Mouse (Mus musculus) liver, embryonic 11.5 days (tissue): ENCODE measurements around the gene Gm45021. TPM values are rescaled to one million over a fixed set of nuclear protein-coding genes. Genes with fewer than 3 reads are reported as not detected.

Experiments used
- ATAC-seq: fragments of 200-750 bp; cut with Nextera tagmentation; replicated peaks from 2 replicates; pipeline ENCODE4 v1.8.0; 2017; ENCODE audit warnings: moderate number of reproducible peaks, mild to moderate bottlenecking, moderate TSS enrichment, moderate library complexity; ENCODE audit not compliant: low FRiP score
- DNase-seq: peaks from one replicate; pipeline ENCODE4 v3.0.0-alpha.2; 2017; ENCODE audit warnings: low spot score
- H3K27ac ChIP-seq: fragments of 300-500 bp; sonication (generic); 2 replicates; pipeline ENCODE4 v1.5.1; 2014; ENCODE audit warnings: mild to moderate bottlenecking, low read depth, low read length, control low read depth
- H3K27me3 ChIP-seq: fragments of 300-500 bp; sonication (generic); replicated peaks from 2 replicates; pipeline ENCODE4 v1.6.1; 2014; ENCODE audit warnings: low read length, mixed read lengths; ENCODE audit not compliant: control insufficient read depth, insufficient read depth
- H3K36me3 ChIP-seq: fragments of 300-500 bp; sonication (generic); 2 replicates; pipeline ENCODE4 v1.6.1; 2014; ENCODE audit warnings: mild to moderate bottlenecking, low read length, moderate library complexity, mixed read lengths; ENCODE audit not compliant: control insufficient read depth, insufficient read depth
- H3K4me1 ChIP-seq: fragments of 300-500 bp; sonication (generic); replicated peaks from 2 replicates; pipeline ENCODE4 v1.6.1; 2014; ENCODE audit warnings: low read length, mixed read lengths; ENCODE audit not compliant: control insufficient read depth, insufficient read depth
- H3K4me2 ChIP-seq: fragments of 300-500 bp; sonication (generic); 2 replicates; pipeline ENCODE4 v1.6.1; 2014; ENCODE audit warnings: mild to moderate bottlenecking, control low read depth, moderate library complexity
- H3K4me3 ChIP-seq: fragments of 300-500 bp; sonication (generic); 2 replicates; pipeline ENCODE4 v1.5.1; 2014; ENCODE audit warnings: low read depth, low read length, control low read depth
- H3K9ac ChIP-seq: fragments of 300-500 bp; sonication (generic); 2 replicates; pipeline ENCODE4 v1.6.1; 2014; ENCODE audit warnings: low read depth, low read length, control low read depth
- H3K9me3 ChIP-seq: fragments of 300-500 bp; sonication (generic); 2 replicates; pipeline ENCODE4 v1.6.1; 2016; ENCODE audit warnings: low read length, inconsistent platforms, mixed read lengths; ENCODE audit not compliant: control insufficient read depth
- WGBS: fragments of 180-500 bp; shearing (Covaris S2); extraction: QIAGEN DNeasy Blood & Tissue Kit; methylation state at CpG from one replicate; pipeline ENCODE4 v1.1.7; 2014; 5-methylcytosine and 5-hydroxymethylcytosine counted together
- polyA plus RNA-seq: library from polyadenylated mRNA; unstranded; fragments of >200 nt; fragmentation: Nextera tagmentation; extraction: Ambion mirVana; gene quantifications from 2 replicates; pipeline ENCODE4 v1.2.1, GENCODE M21; 2014

Gene Gm45021
- polyA plus RNA-seq, 1 experiment from 2014 or later, result not detected

GRCm38 (mm10) chr6:48568036-48568984 lies 21.1 kb upstream of the Gm45021 start:
- ATAC-seq (no peak), DNase-seq (no peak)
- no peak overlapping the region for H3K27ac ChIP-seq
- 0 out of 2 replicates have a peak, but pooled peaks cover 4% of the 10 kb centered on the region for H3K36me3 ChIP-seq
- 85% methylated on average over 21 of the region's 21 CpGs for WGBS
- H3K27me3 ChIP-seq, result no peaks in the 10 kb centered on the region
- no peak overlapping the region for H3K9ac ChIP-seq
- no peaks in the 10 kb centered on the region for H3K9me3 ChIP-seq
- H3K4me2 ChIP-seq, result no peak overlapping the region
- peaks cover 4% of the 10 kb centered on the region for H3K4me1 ChIP-seq
- no peak overlapping the region for H3K4me3 ChIP-seq

GRCm38 (mm10) chr6:48569065-48569807 lies 20.2 kb upstream of the Gm45021 start:
- Histone ChIP-seq H3K4me1 (peaks cover 4% of the 10 kb centered on the region), H3K36me3 (0 out of 2 replicates have a peak, but pooled peaks cover 4% of the 10 kb centered on the region), H3K4me3 (no peak overlapping the region), H3K9me3 (no peaks in the 10 kb centered on the region), H3K9ac (no peak overlapping the region), H3K27ac (no peak overlapping the region), H3K27me3 (no peaks in the 10 kb centered on the region), H3K4me2 (no peak overlapping the region)
- DNase-seq (no peak), ATAC-seq (no peak)
- WGBS, result 80% methylated on average over 8 of the region's 8 CpGs

- no peak for DNase-seq
- Histone ChIP-seq H3K9me3 (no peaks in the 10 kb centered on the region), H3K36me3 (no peaks in the 10 kb centered on the region), H3K27me3 (no peaks in the 10 kb centered on the region), H3K27ac (no peak overlapping the region), H3K4me1 (peaks cover 4% of the 10 kb centered on the region), H3K9ac (no peak overlapping the region), H3K4me3 (no peak overlapping the region), H3K4me2 (no peak overlapping the region)
- WGBS, result 87% methylated on average over 5 of the region's 5 CpGs
- no peak for ATAC-seq
Observed at GRCm38 (mm10) chr6:48572014-48572413, 17.4 kb upstream of the Gm45021 start.

- Histone ChIP-seq H3K4me2 (no peak within 1 kb of the TSS), H3K9ac (no peak within 1 kb of the TSS), H3K27me3 (no peaks in the 10 kb centered on the region), H3K4me1 (peaks cover 4% of the 10 kb centered on the region), H3K27ac (no peak within 1 kb of the TSS), H3K4me3 (no peak within 1 kb of the TSS), H3K36me3 (no peaks in the 10 kb centered on the region), H3K9me3 (no peaks in the 10 kb centered on the region)
- DNase-seq (no peak), ATAC-seq (no peak)
- 36% methylated on average over 6 of the region's 6 CpGs for WGBS
Observed at GRCm38 (mm10) chr6:48572572-48573061, 16.8 kb upstream of the Gm45021 start, which contains the start of gene Rarres2. Gene Rarres2 (minus strand): TSS chr6:48572789.

GRCm38 (mm10) chr6:48573280-48573679 lies 16.1 kb upstream of the Gm45021 start:
- Histone ChIP-seq H3K9me3 (no peaks in the 10 kb centered on the region), H3K4me1 (peaks cover 4% of the 10 kb centered on the region), H3K9ac (no peak overlapping the region), H3K36me3 (no peaks in the 10 kb centered on the region), H3K4me3 (no peak overlapping the region), H3K27me3 (no peaks in the 10 kb centered on the region), H3K4me2 (no peak overlapping the region), H3K27ac (no peak overlapping the region)
- DNase-seq (no peak), ATAC-seq (no peak)
- 43% methylated on average over 10 of the region's 10 CpGs for WGBS

- H3K36me3 ChIP-seq, result no peaks in the 10 kb centered on the region
- WGBS, result 66% methylated on average over 3 of the region's 3 CpGs
- no peak overlapping the region for H3K4me2 ChIP-seq
- no peaks in the 10 kb centered on the region for H3K27me3 ChIP-seq
- H3K9ac ChIP-seq, result no peak overlapping the region
- peaks cover 4% of the 10 kb centered on the region for H3K4me1 ChIP-seq
- ATAC-seq (no peak), DNase-seq (no peak)
- no peak overlapping the region for H3K4me3 ChIP-seq
- H3K27ac ChIP-seq, result no peak overlapping the region
- H3K9me3 ChIP-seq, result no peaks in the 10 kb centered on the region
Observed at GRCm38 (mm10) chr6:48573981-48574380, 15.4 kb upstream of the Gm45021 start.

- no peaks in the 10 kb centered on the region for H3K4me1 ChIP-seq
- H3K9ac ChIP-seq, result no peak overlapping the region
- H3K9me3 ChIP-seq, result no peaks in the 10 kb centered on the region
- 35% methylated on average over 5 of the region's 5 CpGs for WGBS
- no peak overlapping the region for H3K4me3 ChIP-seq
- ATAC-seq, result no peak
- no peaks in the 10 kb centered on the region for H3K27me3 ChIP-seq
- H3K36me3 ChIP-seq, result no peaks in the 10 kb centered on the region
- H3K27ac ChIP-seq, result no peak overlapping the region
- no peak overlapping the region for H3K4me2 ChIP-seq
- DNase-seq, result no peak
Observed at GRCm38 (mm10) chr6:48578736-48579135, 10.7 kb upstream of the Gm45021 start.

- Histone ChIP-seq H3K9me3 (no peaks in the 10 kb centered on the region), H3K4me1 (no peaks in the 10 kb centered on the region), H3K27ac (no peak overlapping the region), H3K4me2 (no peak overlapping the region), H3K4me3 (no peak overlapping the region), H3K36me3 (no peaks in the 10 kb centered on the region), H3K9ac (no peak overlapping the region), H3K27me3 (no peaks in the 10 kb centered on the region)
- DNase-seq (no peak), ATAC-seq (no peak)
- 14% methylated on average over 5 of the region's 5 CpGs for WGBS
Observed at GRCm38 (mm10) chr6:48579215-48579648, 10.2 kb upstream of the Gm45021 start.
